Mouse (Mus musculus) layer of hippocampus, postnatal 10 days (tissue): ENCODE measurements at regions not wholly inside any gene's neighbourhood (a gene's known extent, or its start where the extent isn't known, plus 50 kb on each side); places are given as distances from the start of the nearest gene placed in this dataset.
A peak's percentile ranks its signal among the peaks of the same experiment; 100 is the strongest.
"Not testable (repeated sequence)": the region's sequence is repeated elsewhere in the genome, so short reads cannot be mapped to it uniquely, and the experiment has no call there.

Experiments used
- DNase-seq, 2 experiments: peaks; one replicate each; pipeline ENCODE4 v3.0.0; 2021; ENCODE audit warnings: low spot score in 2 of 2

DNA sequence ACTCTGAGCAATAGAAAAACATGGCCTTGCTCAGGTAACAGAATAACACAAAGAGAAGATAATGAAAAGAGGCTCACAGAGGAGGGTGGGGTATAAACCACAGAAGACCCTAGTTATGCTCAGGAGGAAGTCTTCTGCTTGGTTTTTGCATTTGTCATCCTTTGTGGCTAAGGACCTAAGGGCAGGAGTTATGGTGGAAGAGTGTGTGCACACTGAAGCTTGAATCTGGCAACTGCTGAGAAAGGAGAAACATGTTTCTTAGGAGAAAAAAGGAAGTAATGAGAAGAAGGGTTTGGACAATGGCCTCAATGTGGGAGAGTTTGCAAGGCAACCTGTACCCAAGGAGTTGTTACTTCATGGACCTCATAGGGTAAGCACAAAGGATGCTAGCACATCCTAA, 106.8 kb upstream of the Nyap2 start:
- DNase-seq: no peak

DNA sequence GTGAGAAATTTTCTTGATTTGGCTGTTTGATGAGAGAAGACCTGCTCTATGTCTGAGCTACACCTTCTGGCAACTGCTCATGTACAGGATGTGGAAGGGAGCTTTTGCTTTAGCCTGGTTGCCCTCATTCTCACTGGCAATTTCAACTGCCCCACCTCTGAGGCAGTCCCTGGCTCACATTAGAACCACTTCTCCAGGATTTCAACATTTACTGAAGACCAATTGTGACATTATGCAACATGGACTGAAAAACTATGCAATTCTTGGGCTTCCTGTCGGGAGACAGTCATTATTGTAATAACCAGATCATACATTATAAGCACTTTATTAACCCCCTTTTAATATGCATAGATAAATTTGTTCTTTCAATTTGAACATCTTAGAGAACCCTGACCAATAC, 107.6 kb upstream of the Nyap2 start:
- no peak for DNase-seq

DNA sequence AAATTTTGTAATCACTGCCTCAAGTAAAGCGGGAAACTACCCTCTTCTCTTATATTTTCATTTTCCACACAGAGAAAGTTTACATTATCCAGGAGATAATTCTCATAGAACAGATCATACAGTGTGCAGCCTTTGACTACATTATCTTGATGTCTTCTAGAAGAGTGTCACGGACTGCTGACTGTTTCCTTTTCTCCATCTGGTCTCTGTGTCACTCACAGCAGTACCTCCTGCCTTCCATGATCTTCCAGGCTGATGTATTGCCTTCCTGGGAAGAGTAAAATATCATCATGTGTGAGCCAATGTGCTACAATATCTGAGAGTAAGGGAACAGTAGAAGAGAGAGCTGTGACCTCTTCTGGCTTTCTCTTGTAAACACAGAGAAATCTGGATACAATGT, 111.0 kb upstream of the Nyap2 start:
- no peak for DNase-seq

DNA sequence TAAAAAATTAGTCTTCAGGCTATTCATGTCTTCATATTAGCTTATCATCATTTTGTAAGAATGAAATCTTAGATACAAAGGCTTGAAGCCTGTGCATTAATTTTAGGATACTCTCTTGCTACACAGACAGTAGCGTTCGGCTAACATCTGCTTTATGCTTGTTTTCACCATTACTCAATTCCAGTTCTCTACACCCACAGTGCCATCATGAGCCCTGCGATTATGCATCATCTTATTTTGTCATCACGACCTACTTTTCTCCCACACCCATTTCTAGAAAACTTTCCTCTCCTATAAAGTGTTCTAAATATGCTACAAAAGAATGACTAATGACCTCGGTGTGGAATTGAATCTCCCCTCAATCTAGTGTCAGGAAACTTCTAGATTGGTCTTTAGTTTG, 112.4 kb upstream of the Nyap2 start:
- no peak for DNase-seq

DNA sequence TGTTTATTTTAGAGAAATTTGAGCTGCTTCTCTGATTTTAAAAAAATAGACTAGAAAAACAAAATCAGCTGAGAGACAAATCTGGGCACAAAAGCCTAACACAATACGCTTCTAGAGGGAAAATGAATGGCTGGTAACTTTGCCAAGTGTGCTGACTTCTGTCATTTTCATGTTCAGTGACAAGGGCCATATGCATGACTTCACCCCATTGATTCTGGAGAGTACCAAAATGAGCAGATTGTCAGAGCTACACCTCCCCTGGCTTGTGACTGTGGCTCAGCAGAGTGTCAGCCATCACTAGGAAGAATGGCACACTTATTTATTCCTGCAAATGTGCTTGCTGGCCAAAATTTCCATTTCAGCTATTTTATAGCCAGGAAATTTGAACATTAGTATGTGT, 112.9 kb upstream of the Nyap2 start:
- DNase-seq: peak; percentile 10 to 30

DNA sequence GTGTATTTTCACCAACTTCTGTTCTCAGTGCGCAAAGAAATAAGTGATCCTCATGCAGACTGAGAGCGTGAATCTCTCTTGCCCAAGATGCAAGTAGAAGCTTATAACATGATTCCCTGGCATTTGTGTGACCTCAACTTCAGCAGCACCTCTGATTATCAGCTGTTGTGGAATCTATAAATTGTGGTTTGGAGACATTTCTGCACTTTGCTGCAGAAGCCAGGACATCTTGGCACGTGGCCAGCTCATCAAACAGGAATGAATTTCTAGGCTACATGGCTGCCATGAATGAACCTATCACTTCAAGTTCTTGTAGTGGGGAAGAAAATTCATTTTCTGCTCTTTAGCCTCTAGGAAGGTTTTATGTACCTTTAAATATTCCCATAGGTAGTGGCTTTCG, 126.3 kb upstream of the Nyap2 start:
- no peak for DNase-seq

DNA sequence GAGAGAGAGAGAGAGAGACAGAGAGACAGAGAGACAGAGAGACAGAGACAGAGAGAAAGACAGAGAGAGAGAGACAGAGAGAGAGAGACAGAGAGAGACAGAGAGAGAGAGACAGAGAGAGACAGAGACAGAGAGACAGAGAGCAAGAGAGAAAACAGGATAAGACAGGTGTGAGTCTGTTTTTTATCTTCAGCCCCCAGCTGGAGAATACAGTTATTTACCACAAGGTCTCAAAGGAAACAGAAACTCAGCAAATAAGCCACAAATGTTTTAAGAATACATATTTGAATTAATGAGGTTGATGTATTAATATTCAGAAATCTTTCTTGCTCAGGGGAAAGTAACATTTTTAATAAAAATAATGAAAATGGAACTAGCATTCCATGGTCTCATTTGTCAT, 130.7 kb upstream of the Nyap2 start:
- not testable (repeated sequence) for DNase-seq

DNA sequence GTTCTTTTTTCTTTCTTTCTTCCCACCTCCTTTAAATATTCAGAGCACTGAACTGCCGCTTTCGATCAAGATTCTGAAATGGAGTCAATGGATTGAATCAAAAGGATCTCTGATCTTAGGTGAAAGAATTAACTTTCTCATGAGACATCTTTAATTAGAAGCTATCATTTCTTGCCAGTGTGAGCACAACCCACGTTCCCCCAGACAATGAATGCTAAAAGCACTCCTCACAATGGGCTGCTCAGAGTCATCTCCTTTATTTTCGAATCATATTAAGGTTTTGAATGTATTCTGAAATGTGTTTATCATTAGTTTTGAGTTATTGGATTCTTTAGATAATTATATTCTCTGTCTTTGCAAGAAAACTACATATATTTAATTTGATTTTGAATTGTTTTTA, 137.4 kb upstream of the Nyap2 start:
- DNase-seq: no peak

DNA sequence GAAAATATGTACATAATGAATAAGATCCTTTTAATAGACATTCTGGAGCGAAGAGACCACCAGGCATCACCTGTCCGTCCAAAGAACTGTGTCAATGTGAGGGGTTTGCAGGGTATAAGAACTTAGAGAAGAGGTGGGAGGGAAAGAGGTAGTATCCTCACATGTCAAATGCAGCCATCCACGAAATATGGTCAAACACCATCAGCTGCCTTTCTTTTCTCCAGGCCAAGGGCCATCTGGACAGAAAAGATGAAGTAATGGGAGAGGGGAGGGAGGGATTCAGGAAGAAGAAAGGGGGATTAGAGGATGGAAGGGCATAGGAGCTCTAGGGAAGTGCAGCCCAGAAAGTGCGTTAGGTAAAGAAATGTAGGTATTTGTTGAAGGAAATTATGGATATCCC, 141.0 kb upstream of the Dock10 start:
- no peak for DNase-seq

DNA sequence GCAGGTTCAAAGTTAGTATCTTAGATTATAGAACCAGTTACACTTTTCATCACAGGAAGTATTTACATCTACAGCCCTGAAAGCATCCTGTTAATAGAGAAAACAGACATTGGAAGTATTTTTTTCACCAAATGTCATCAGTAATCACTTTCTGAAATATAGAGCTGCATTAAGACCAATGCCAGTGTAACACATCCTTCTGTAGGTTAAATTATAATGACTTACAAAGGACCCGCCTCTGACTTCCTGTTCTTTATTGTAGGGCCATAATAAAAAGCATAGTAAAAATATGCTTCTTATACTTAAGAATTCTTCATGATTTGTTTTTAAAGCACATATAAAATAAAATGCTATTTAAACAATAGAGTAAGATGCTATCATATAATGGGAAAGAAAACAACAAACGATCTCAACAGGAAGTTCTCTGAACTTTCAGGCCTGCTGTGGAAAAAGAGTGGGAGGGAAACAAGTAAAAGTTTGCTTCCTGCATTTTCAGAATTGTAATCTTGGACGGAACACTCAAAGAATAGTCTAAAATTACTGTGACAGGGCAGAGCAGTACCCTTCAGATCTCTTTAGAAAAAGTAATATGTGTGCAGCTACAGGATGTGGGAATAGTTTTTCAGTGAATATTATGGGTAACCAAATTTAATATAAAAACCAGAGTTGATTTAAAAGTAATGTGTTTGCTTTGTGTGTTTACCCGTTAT, 116.0 kb upstream of the Dock10 start:
- no peak for DNase-seq

DNA sequence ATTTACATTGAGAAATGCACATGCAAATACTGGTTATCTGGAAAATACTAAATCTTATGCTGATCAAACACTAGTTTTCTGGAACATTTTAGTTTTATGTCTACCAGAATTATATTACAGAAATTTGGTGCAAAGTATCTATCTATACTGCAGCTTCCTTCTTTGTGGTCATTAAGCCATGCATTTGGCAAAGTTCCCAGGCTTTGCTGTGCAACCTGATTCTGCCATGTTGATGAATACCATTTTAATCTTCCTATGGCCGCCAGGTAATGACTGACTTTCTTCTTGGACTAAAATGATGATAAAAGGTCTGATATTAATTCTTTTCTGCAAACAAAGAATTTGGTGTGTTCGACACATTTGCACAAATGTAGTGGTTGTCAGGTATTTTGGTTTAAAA, 115.3 kb upstream of the Dock10 start:
- no peak for DNase-seq

DNA sequence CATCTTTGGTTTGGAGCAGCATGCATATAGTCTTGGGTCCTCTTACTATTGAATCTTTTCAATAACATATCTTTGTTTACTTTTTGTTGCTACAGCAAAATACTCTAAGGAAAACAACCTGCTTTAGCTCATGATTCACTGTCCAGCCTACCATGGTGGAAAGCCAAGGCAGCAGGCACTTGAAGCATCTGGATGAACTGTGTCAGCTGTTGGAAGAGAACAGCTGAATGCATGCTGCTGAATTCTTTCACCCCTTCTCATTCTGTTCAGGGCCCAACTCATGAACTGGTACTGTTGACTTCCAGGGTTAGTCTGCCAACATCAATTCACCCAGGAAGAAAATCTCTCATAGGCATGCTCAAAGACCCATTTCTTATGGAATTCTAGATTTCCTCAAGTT, 110.5 kb upstream of the Dock10 start:
- no peak for DNase-seq

DNA sequence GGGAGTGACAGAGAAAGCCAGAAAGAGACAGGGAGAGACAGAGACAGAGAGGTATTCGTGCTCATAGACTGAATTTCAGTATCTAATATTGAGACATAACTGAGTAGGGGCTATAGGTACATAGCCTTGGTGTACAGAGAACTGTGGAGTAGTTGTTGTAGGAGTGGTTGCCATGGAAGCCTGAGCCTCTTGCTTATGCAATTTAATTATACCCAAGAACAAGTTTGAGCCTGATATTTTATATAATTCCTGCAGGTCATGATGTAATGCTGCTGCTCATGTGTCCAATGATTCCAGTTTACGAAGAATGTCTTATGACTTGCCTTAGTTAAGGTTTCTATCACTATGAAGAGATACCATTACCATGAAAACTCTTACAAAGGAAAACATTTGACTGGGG, 98.7 kb upstream of the Dock10 start:
- DNase-seq: no peak

DNA sequence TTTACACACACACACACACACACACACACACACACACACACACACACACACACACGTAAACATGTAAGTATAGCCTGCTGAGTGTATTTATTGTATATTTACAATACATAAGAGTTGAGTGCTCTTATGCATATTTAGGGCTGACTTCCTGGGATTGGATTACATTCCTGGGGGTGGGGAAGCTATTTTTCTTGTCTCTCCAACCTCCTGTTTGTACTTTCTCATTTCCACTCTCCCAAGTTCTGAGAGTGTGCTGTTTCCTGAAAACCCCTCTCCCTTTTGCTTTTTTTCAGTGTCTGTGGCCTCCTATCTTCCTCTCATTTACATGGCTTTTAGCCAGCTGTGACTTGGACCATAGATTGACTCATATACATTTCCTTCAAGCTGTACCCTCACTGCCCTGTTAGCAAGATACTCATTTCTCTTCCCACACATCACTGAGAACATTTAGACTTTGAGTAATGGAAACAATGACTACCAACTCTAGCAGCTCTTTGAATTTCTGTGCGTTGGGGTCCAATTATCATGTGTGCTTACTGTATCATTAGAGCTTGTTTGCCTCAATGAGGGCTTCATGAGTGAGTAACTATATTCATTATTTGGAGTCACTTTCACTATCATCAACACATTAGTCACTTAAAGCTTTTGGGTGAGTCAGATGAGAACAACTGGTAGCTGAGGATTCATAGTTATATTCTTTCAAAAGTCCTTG, 96.8 kb upstream of the Dock10 start:
- DNase-seq: no peak

DNA sequence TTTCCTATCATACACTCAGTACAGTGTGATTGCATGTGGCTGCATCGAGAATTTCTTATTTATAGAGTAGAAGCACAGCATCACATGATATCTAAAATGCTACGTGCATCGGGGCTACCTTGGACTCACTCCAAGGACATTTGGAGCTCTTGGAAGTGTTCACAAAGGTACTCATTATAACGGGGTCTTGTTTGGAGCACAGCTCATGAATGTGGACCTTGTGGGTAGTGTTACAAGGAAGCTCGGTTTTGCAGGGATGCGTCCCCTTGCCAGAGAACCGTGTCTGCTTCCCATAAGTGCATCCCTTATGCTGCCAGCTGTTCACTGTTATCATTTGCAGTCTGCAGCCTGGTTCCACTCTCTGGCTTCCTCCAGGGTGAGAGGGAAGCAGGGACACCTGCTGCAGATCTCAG, 96.0 kb upstream of the Dock10 start:
- DNase-seq: peak; percentile 51 to 62

DNA sequence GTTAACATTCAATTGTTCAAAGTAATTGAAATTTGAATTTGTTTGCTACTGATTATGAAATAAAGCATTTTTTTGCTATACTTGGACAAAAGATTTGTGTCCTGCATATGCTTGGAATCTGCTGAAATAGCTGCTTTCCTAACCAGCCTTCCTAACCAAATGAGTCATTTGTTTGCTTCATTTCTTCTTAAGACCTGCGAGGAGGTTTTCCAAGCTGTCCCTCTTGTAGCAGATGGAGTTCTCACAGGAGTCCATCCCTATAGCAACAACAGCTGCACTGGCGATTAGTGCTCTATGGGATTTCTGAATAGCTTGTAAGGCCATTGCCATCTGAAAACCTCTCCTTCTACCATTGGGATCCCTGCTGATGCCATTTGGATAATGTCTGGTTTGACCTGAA, 94.4 kb upstream of the Dock10 start:
- no peak for DNase-seq

DNA sequence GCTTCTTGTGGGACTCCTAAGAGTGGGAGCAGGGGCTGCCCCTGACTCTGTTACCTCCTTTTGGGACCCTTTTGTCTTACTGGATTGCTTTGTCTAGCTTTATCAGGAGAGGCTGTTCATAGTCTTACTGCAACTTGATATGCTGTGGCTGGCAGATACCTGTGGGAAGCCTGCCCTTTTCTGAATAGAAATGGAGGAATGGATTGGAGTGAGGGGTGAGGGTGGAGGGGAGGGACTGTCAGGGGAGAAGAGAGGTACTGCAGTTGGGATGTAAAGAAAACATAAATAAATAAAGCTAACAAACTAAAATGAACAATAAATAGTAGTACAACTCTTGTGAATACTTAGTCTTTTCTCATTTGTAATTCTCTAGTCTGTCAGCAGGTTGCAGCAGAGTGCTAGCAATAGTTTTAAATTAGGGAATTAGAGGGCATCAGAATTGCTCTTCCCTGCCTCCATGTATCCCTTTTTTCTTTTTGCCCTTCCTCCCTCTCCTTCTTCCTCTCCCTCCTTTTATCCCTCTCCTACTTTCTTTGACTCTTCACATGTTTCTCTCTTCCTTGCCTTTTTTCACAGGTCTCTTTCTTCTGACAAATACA, 72.0 kb upstream of the Dock10 start:
- DNase-seq: peak; percentile 32 to 58

DNA sequence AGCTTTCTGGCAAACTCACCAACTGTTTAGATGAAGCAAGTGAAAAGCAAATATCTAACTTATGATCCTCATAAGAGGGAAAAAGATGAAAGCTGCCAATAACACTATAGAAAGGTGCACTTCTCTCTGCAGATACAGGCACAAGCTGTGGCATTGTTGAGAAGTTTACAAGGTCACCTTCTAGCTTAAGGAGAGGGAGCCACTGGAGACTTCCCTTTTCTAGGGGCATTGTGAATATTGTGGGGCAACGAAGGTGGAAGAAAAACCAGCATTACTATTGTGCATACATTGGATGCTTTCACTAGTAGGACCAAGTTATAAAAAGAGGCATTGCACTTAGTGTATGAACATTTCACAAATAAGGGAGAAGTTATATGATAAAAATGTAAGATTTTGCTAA, 68.1 kb upstream of the Dock10 start:
- no peak for DNase-seq

DNA sequence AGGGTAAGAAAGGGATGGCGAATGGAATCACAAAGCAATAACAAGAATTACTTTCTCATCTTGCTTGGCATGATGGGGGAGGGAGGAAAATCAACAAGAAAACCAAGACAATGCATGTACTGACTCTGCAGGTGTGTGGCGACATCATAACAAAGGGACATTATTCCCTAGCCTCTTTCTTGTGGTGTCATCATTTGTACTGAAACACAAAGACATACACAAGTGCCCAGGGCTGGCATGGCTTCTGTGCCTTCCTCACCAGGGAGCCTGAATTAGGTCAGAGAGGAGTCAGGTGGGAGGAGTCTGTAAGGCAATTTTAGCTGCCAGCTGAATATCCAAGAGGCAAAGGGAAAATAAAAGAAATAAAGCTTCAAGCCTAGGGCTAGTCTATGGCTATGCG, 65.6 kb upstream of the Dock10 start:
- DNase-seq: no peak

DNA sequence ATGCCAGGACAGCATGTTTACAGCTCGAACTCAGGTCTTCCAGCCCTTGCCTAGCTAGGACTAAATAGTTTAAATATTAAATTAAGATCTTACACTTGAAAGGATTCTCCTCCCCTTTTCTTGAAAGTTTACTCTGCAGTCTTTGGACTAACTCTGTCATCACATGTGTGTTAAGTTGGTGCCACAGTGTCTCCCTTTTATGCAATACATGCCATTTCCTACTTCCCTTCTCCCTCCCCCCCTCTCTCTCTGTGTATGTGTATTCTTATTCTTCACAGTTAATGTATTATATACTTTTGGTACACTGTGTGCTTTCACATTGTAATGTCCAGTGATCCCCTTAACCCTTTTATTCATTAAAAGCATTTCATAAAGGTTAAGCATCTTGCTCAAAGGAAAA, 63.9 kb upstream of the Dock10 start:
- no peak for DNase-seq

DNA sequence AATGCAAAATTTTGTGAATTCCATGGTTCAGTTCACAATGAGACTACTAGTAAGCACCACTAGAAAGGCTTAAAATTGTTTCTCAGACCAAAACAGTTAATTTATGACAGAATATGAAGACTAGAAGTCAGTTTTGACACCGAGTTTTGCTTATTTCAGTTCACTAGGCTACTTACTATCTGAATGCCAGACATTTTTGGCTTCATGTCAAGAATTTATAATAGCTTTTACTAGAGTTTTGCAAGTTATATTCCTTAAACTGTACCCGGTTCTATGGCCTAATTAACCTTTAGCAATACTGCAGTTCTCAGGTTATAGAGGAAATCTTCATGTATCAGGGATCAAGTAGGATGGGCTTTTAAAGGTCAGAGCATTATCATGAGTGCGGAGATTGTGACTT, 54.6 kb upstream of the Dock10 start:
- DNase-seq: no peak
